Mouse (Mus musculus) testis, adult 2 months (tissue): ENCODE results near the gene Ralgds.

Source experiments
- CTCF ChIP-seq: fragments of 200-500 bp; IDR thresholded peaks from 2 replicates; pipeline ENCODE4 v1.5.1; 2012; ENCODE audit warnings: low read depth, mild to moderate bottlenecking, inconsistent platforms, low read length, moderate library complexity; ENCODE audit not compliant: control insufficient read depth, insufficient read depth, insufficient replicate concordance
- POLR2A ChIP-seq: fragments of 200-500 bp; IDR thresholded peaks from 2 replicates; pipeline ENCODE4 v1.6.1; 2012; ENCODE audit warnings: low read depth, mild to moderate bottlenecking, inconsistent platforms, low read length, moderate library complexity; ENCODE audit not compliant: control insufficient read depth

DNA sequence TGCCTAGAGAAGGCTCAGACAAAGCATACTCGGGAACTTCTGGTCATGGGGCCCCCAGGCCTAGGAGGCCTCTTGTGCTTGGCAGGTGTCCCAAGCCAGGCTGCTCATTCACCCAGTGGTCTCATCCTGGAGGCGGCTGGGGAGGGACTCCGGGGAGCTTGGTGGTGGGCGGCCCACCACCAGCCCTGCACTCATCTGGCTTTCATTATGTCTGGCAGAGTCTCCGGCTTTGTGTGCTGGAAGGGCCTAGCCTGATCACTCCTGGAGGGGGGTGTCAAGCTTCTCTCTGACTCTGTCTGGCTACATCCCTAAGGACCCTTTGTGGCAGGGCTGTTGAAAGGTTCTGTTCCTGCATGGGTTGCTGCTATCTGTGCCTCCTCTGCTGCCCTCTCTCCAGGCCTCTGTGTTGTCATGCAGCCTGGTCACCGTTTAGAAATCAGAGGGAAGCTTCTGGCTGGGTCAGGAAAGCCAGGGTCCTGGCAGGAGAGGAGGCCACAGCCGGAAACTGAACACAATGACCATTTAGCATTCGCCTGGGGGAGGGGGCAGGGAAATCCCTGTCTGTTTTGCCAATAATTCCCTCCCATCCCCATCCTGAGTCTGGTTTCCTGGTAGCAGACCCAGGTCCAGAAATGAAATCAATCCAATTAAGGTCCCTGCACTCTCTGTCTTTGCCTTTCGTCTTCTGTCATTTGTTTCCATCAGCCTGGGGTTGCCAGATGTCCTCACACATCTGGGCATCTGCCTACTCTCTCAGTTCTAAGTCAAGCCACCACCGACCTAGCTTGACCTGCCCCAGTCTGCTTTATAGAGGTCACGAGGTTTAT is 21.7 kb downstream of the Ralgds start:
- TF ChIP-seq CTCF (no peak), POLR2A (no peak)
